Mouse (Mus musculus): Measurements from ENCODE around the gene Acyp2.

DNA sequence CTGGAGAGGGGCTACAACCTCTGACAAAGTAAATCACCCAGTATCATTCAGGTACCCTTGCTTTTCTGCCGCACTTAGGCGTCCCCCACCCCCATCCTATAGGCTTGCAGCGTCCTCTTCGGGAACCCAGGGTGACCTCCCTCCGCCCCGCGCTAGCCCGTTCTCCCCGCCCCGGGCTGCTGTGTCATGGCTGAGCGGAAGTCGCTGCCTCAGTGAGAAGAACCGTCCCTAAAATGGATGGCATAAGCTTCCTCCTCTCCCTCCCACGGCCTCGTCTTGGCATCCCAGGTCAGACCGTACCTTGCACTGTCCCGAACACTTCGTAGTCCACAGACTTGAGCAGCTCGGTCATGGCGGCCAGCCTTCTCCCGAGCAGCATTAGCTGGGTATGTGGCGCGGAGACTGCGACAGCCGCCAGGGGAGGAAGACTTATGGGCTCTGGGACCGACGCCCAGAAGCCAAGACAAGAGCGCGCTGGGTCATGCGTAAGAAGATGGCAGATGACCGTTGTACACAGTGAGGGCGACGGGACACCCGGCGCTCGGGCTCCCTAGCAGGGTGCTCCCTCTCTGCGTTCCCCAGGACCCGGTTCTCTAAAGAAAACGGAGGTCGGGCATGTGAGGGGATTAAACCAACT is at the start of gene Acyp2:
- peak; percentile 40 for TF ChIP-seq CTCF (IDR thresholded peaks at IDR 0.05; ENCODE audit: low read depth, low read length)
- peak; percentile 20; the same call in 1 of the 2 replicates for TF ChIP-seq POLR2A (IDR thresholded peaks at IDR 0.05; ENCODE audit: extremely low read depth, insufficient read depth, low read length)
